ENCODE assay signal across 13 mouse cellular contexts in genomic region chr5:107950643-107951042, GRCm38 (mm10). TPM values are rescaled to one million over a fixed set of nuclear protein-coding genes. Genes with fewer than 3 reads are reported as not detected.
DNase-seq lines count a peak whose midpoint lies in the region; ATAC-seq lines count a peak whose summit lies in the region.
"Had no signal": no experiment of that assay in that cellular context is flagged by ENCODE, and none has a peak within 500 bp of the region (broad histone marks: within the 10 kb centered on the region; RNA-seq: fewer than 3 reads in every experiment).

No protein-coding gene starts in this region.

- no peaks in the 10 kb centered on the region for H3K9me3 ChIP-seq in liver, embryonic 12.5 days (replicated peaks)
- no peaks in the 10 kb centered on the region for H3K9me3 ChIP-seq in kidney, embryonic 15.5 days (replicated peaks)
- H3K9me3 ChIP-seq: hindbrain, embryonic 15.5 days; limb, embryonic 12.5 days had no signal

- ATAC-seq in liver, embryonic 12.5 days = peak; percentile 72
- ATAC-seq in megakaryocyte-erythroid progenitor cell, adult 5-6 weeks (replicated peaks; ENCODE audit: low FRiP score, low TSS enrichment, poor library complexity, severe bottlenecking) = peak; percentile 73
- ATAC-seq in kidney, embryonic 15.5 days (replicated peaks; ENCODE audit: low FRiP score) = no peak

- H3K27ac ChIP-seq in liver, embryonic 12.5 days = peak overlapping the region; percentile 53
- H3K27ac ChIP-seq in kidney, embryonic 15.5 days = no peak overlapping the region
- H3K27ac ChIP-seq: hindbrain, embryonic 15.5 days; limb, embryonic 12.5 days had no signal

- H3K4me1 ChIP-seq in liver, embryonic 12.5 days = peaks cover 27% of the 10 kb centered on the region
- no peaks in the 10 kb centered on the region for H3K4me1 ChIP-seq in kidney, embryonic 15.5 days
- H3K4me1 ChIP-seq: hindbrain, embryonic 15.5 days; limb, embryonic 12.5 days had no signal

- no peak overlapping the region for H3K4me3 ChIP-seq in liver, embryonic 12.5 days
- H3K4me3 ChIP-seq in kidney, embryonic 15.5 days (replicated peaks) = no peak overlapping the region
- H3K4me3 ChIP-seq: erythroblast, embryonic 14.5 days; hindbrain, embryonic 15.5 days; limb, embryonic 12.5 days had no signal

- 28% methylated on average over 5 of the region's 5 CpGs for WGBS in liver, embryonic 12.5 days (ENCODE audit: insufficient replicate concordance)
- 72% methylated on average over 5 of the region's 5 CpGs for WGBS in kidney, embryonic 15.5 days

- H3K36me3 ChIP-seq in liver, embryonic 12.5 days = no peaks in the 10 kb centered on the region
- H3K36me3 ChIP-seq in kidney, embryonic 15.5 days = no peaks in the 10 kb centered on the region
- H3K36me3 ChIP-seq: hindbrain, embryonic 15.5 days; limb, embryonic 12.5 days had no signal

- DNase-seq in CD4-positive, CD25-positive, alpha-beta regulatory T cell, adult 2 months (ENCODE audit: low read depth, low spot score) = peak; percentile 44
- peak; percentile 48 for DNase-seq in T-cell, adult 2 months (ENCODE audit: low spot score)
- no peak for DNase-seq in left cerebral cortex, adult 9 months (ENCODE audit: low spot score in 2 of 2)
- DNase-seq in urinary bladder, adult 18-20 months (ENCODE audit: low spot score in 2 of 2) = no peak
- DNase-seq: adrenal gland, postnatal 36 days; cerebellum, postnatal 14 days; gastrocnemius, postnatal 25 days had no signal

- H3K9ac ChIP-seq in liver, embryonic 12.5 days = peak overlapping the region; percentile 19; the same call in 1 of the 2 replicates
- no peak overlapping the region for H3K9ac ChIP-seq in kidney, embryonic 15.5 days
- H3K9ac ChIP-seq: hindbrain, embryonic 15.5 days; limb, embryonic 12.5 days had no signal

- no peaks in the 10 kb centered on the region for H3K27me3 ChIP-seq in liver, embryonic 12.5 days (replicated peaks)
- H3K27me3 ChIP-seq in kidney, embryonic 15.5 days = no peaks in the 10 kb centered on the region
- H3K27me3 ChIP-seq: hindbrain, embryonic 15.5 days; limb, embryonic 12.5 days had no signal

- no peak overlapping the region for H3K4me2 ChIP-seq in liver, embryonic 12.5 days
- H3K4me2 ChIP-seq in kidney, embryonic 15.5 days = no peak overlapping the region
- H3K4me2 ChIP-seq: hindbrain, embryonic 15.5 days; limb, embryonic 12.5 days had no signal

RNA-seq across cellular contexts. Expression of gene Fam69a, which starts 36.2 kb away (rescaled TPM):
- polyA plus RNA-seq in liver, embryonic 12.5 days (2016; fragmentation: Nextera tagmentation; extraction: Ambion mirVana) = 12.5 and 13.8 TPM in 2 replicates
- 29.1 and 44.1 TPM in 2 replicates for total RNA-seq in megakaryocyte-erythroid progenitor cell, adult 5-6 weeks (2014; fragmentation: Nextera tagmentation)
- total RNA-seq in megakaryocyte-erythroid progenitor cell, adult 5-6 weeks (2017) = 19.2 and 23.6 TPM in 2 replicates
- polyA plus RNA-seq in kidney, embryonic 15.5 days (2015; fragmentation: Nextera tagmentation; extraction: Ambion mirVana) = 19.1 and 21.3 TPM in 2 replicates

RNA-seq across cellular contexts. Expression of gene Rpl5, which starts 50.3 kb away (rescaled TPM):
- polyA plus RNA-seq in liver, embryonic 12.5 days (2016; fragmentation: Nextera tagmentation; extraction: Ambion mirVana) = 58.8 and 59.6 TPM in 2 replicates
- total RNA-seq in megakaryocyte-erythroid progenitor cell, adult 5-6 weeks (2014; fragmentation: Nextera tagmentation) = 494 and 673 TPM in 2 replicates
- total RNA-seq in megakaryocyte-erythroid progenitor cell, adult 5-6 weeks (2017) = 307 and 371 TPM in 2 replicates
- polyA plus RNA-seq in kidney, embryonic 15.5 days (2015; fragmentation: Nextera tagmentation; extraction: Ambion mirVana) = 84.9 and 85.4 TPM in 2 replicates

Comparison
In these comparisons a context has a peak if more than half of its experiments do, and no peak if none do; other contexts are left out.
1. DNase-seq: peak in CD4-positive, CD25-positive, alpha-beta regulatory T cell, adult 2 months (single experiment) and T-cell, adult 2 months (single experiment); none in left cerebral cortex, adult 9 months (0 of 2) and urinary bladder, adult 18-20 months (0 of 2).